9 mouse cellular contexts compared by ENCODE assay signal in genomic region chr4:152125161-152126025, GRCm38 (mm10). TPM values are rescaled to one million over a fixed set of nuclear protein-coding genes. Genes with fewer than 3 reads are reported as not detected.
A peak's percentile ranks its signal among the peaks of the same experiment; 100 is the strongest.
DNase-seq lines count a peak whose midpoint lies in the region; ATAC-seq and TF ChIP-seq lines count a peak whose summit lies in the region.
"Had no signal": no experiment of that assay in that cellular context is flagged by ENCODE, and none has a peak within 500 bp of the region (broad histone marks: within the 10 kb centered on the region; RNA-seq: fewer than 3 reads in every experiment).

No protein-coding gene starts in this region.

- peak overlapping the region; percentile 40 for H3K4me2 ChIP-seq in kidney, postnatal 0 days (ENCODE audit: low read length)

- ATAC-seq in kidney, postnatal 0 days (replicated peaks; ENCODE audit: low FRiP score, low read depth): no peak
- peak; percentile 4; the same call in 1 of the 2 replicates for ATAC-seq in megakaryocyte progenitor cell, adult 5-6 weeks (replicated peaks; ENCODE audit: poor library complexity)

- no peaks in the 10 kb centered on the region for H3K9me3 ChIP-seq in kidney, postnatal 0 days (replicated peaks; ENCODE audit: low read length)

- H3K9ac ChIP-seq in kidney, postnatal 0 days (ENCODE audit: low read depth, low read length): no peak overlapping the region

- peak overlapping the region; percentile 13; the same call in 1 of the 2 replicates for H3K4me3 ChIP-seq in kidney, postnatal 0 days (replicated peaks; ENCODE audit: low read depth, low read length)

- TF ChIP-seq CTCF in kidney, postnatal 0 days (IDR thresholded peaks at IDR 0.05; ENCODE audit: low read depth): no peak

- H3K27me3 ChIP-seq in kidney, postnatal 0 days (ENCODE audit: insufficient read depth, low read length): peaks cover 62% of the 10 kb centered on the region

- no peak overlapping the region for H3K27ac ChIP-seq in kidney, postnatal 0 days

- intact Hi-C loops in gastrocnemius, postnatal 36 days (cut with DNase I): no loop called here

- DNase-seq in kidney, postnatal 0 days (ENCODE audit: low spot score): no peak
- DNase-seq in kidney, adult 8-10 months: no peak
- DNase-seq in cerebellum, adult 8-10 months: peak; percentile 36
- DNase-seq in gastrocnemius, postnatal 36 days: peak; percentile 59 to 60
- peak; percentile 66 for DNase-seq in induced T-regulatory cell, adult 2 months (ENCODE audit: low read depth)
- no peak for DNase-seq in urinary bladder, postnatal 10 days (ENCODE audit: low spot score)
- DNase-seq in adipocyte (ENCODE audit: low spot score): no peak

- H3K36me3 ChIP-seq in kidney, postnatal 0 days (ENCODE audit: insufficient read depth, low read length): no peaks in the 10 kb centered on the region

- 18% methylated on average over 56 of the region's 56 CpGs for WGBS in kidney, postnatal 0 days

- H3K4me1 ChIP-seq in kidney, postnatal 0 days (replicated peaks; ENCODE audit: insufficient read depth, low read length): peaks cover 31% of the 10 kb centered on the region

RNA-seq across cellular contexts. Expression of gene Tnfrsf25, which starts 9.7 kb away (rescaled TPM):
- polyA plus RNA-seq in kidney, postnatal 0 days (2015; fragmentation: Nextera tagmentation; extraction: Ambion mirVana): 0.68 and 0.83 TPM in 2 replicates
- under 1 TPM; 0.76 to 0.84 TPM for total RNA-seq in gastrocnemius, postnatal 36 days (2021)
- 1.5 TPM in 1 of 2 replicates, not detected in the other for total RNA-seq in megakaryocyte progenitor cell, adult 5-6 weeks (2015)
- 0.10 TPM in 1 of 2 replicates, not detected in the other for total RNA-seq in megakaryocyte progenitor cell, adult 5-6 weeks (2017)

RNA-seq across cellular contexts. Expression of gene Espn, which starts 26.8 kb away (rescaled TPM):
- polyA plus RNA-seq in kidney, postnatal 0 days (2015; fragmentation: Nextera tagmentation; extraction: Ambion mirVana): 32.9 and 35.0 TPM in 2 replicates
- under 1 TPM; 0.27 to 0.43 TPM for total RNA-seq in gastrocnemius, postnatal 36 days (2021)
- 1.1 and 1.3 TPM in 2 replicates for total RNA-seq in megakaryocyte progenitor cell, adult 5-6 weeks (2015)
- total RNA-seq in megakaryocyte progenitor cell, adult 5-6 weeks (2017): 0.91 TPM in 1 of 2 replicates, not detected in the other

RNA-seq across cellular contexts. Expression of gene Hes2, which starts 33.3 kb away (rescaled TPM):
- polyA plus RNA-seq in kidney, postnatal 0 days (2015; fragmentation: Nextera tagmentation; extraction: Ambion mirVana): 0.41 and 0.78 TPM in 2 replicates
- total RNA-seq in gastrocnemius, postnatal 36 days (2021): not detected
- total RNA-seq in megakaryocyte progenitor cell, adult 5-6 weeks (2015): not detected in 2 replicates
- not detected in 2 replicates for total RNA-seq in megakaryocyte progenitor cell, adult 5-6 weeks (2017)
- total RNA-seq: hematopoietic stem cell, adult 5-6 weeks had no signal

RNA-seq across cellular contexts. Expression of gene Acot7, which starts 52.5 kb away (rescaled TPM):
- 56.4 and 63.5 TPM in 2 replicates for polyA plus RNA-seq in kidney, postnatal 0 days (2015; fragmentation: Nextera tagmentation; extraction: Ambion mirVana)
- 10 to 100 TPM; 15.0 to 18.5 TPM for total RNA-seq in gastrocnemius, postnatal 36 days (2021)
- 75.9 and 76.7 TPM in 2 replicates for total RNA-seq in megakaryocyte progenitor cell, adult 5-6 weeks (2015)
- 72.6 and 79.3 TPM in 2 replicates for total RNA-seq in megakaryocyte progenitor cell, adult 5-6 weeks (2017)

RNA-seq across cellular contexts. Expression of gene Plekhg5, which starts 53.1 kb away (rescaled TPM):
- polyA plus RNA-seq in kidney, postnatal 0 days (2015; fragmentation: Nextera tagmentation; extraction: Ambion mirVana): 18.3 and 19.3 TPM in 2 replicates
- total RNA-seq in gastrocnemius, postnatal 36 days (2021): 1 to 10 TPM; 6.3 to 6.4 TPM
- 0.66 and 1.2 TPM in 2 replicates for total RNA-seq in megakaryocyte progenitor cell, adult 5-6 weeks (2015)
- total RNA-seq in megakaryocyte progenitor cell, adult 5-6 weeks (2017): 1.6 and 2.6 TPM in 2 replicates

Comparison
In these comparisons a context has a peak if more than half of its experiments do, and no peak if none do; other contexts are left out.
1. DNase-seq: peak in cerebellum, adult 8-10 months (single experiment), gastrocnemius, postnatal 36 days (2 of 2) and induced T-regulatory cell, adult 2 months (single experiment); none in kidney, postnatal 0 days (single experiment), kidney, adult 8-10 months (0 of 2), urinary bladder, postnatal 10 days (single experiment) and adipocyte (single experiment).